Mouse (Mus musculus) forebrain, postnatal 0 days (tissue): ENCODE results near the gene Fcna. TPM values are rescaled to one million over a fixed set of nuclear protein-coding genes. Genes with fewer than 3 reads are reported as not detected.

ENCODE experiments used
- ATAC-seq: fragments of 200-750 bp; cut with Nextera tagmentation; 2 replicates; pipeline ENCODE4 v1.8.0; 2017; ENCODE audit warnings: mild to moderate bottlenecking, moderate library complexity
- DNase-seq: peaks from one replicate; pipeline ENCODE4 v3.0.0-alpha.2; 2015
- H3K27ac ChIP-seq: fragments of 300-500 bp; sonication (generic); 2 replicates; pipeline ENCODE4 v1.5.1; 2014; ENCODE audit warnings: low read depth, mild to moderate bottlenecking, antibody characterized with exemption, low read length, moderate library complexity, mixed read lengths
- H3K27me3 ChIP-seq: fragments of 300-500 bp; sonication (generic); 2 replicates; pipeline ENCODE4 v1.6.1; 2014; ENCODE audit warnings: mild to moderate bottlenecking, low read length, mixed read lengths; ENCODE audit not compliant: insufficient read depth
- H3K36me3 ChIP-seq: fragments of 300-500 bp; sonication (generic); 2 replicates; pipeline ENCODE4 v1.6.1; 2014; ENCODE audit warnings: mild to moderate bottlenecking, moderate library complexity; ENCODE audit not compliant: insufficient read depth
- H3K4me1 ChIP-seq: fragments of 300-500 bp; sonication (generic); 2 replicates; pipeline ENCODE4 v1.6.1; 2014; ENCODE audit warnings: antibody characterized with exemption; ENCODE audit not compliant: insufficient read depth
- H3K4me2 ChIP-seq: fragments of 300-500 bp; sonication (generic); 2 replicates; pipeline ENCODE4 v1.6.1; 2014; ENCODE audit warnings: low read depth, mild to moderate bottlenecking, moderate library complexity
- H3K4me3 ChIP-seq: fragments of 300-500 bp; sonication (generic); 2 replicates; pipeline ENCODE4 v1.5.1; 2014; ENCODE audit warnings: low read depth, low read length, mixed read lengths
- H3K9ac ChIP-seq: fragments of 300-500 bp; sonication (generic); 2 replicates; pipeline ENCODE4 v1.6.1; 2014; ENCODE audit warnings: mild to moderate bottlenecking
- H3K9me3 ChIP-seq: fragments of 300-500 bp; sonication (generic); 2 replicates; pipeline ENCODE4 v1.6.1; 2016; ENCODE audit warnings: low read length
- CTCF ChIP-seq: sonication (generic); IDR thresholded peaks from 2 replicates; pipeline ENCODE4 v1.5.1; 2016; ENCODE audit warnings: antibody characterized with exemption, control low read depth, low read depth
- WGBS: fragments of 180-500 bp; shearing (Covaris S2); extraction: QIAGEN DNeasy Blood & Tissue Kit; methylation state at CpG from one replicate; pipeline ENCODE4 v1.1.7; 2014; 5-methylcytosine and 5-hydroxymethylcytosine counted together
- polyA plus RNA-seq: library from polyadenylated mRNA; unstranded; fragments of >200 nt; fragmentation: Nextera tagmentation; extraction: Ambion mirVana; gene quantifications from 2 replicates; pipeline ENCODE4 v1.2.1, GENCODE M21; 2015
- total RNA-seq: library from RNA; depleted of rRNA; stranded (reverse); fragments of >200 nt; gene quantifications from 2 replicates; pipeline ENCODE4 v1.2.3, GENCODE M21; 2014

The Fcna gene
- total and polyA plus RNA-seq, 2 experiments from 2014 or later: 3.3 to 5.2 TPM

- Histone ChIP-seq H3K4me2 (peak overlapping the region; percentile 59), H3K36me3 (no peaks in the 10 kb centered on the region), H3K27me3 (no peaks in the 10 kb centered on the region), H3K27ac (peak overlapping the region; percentile 91), H3K9me3 (no peaks in the 10 kb centered on the region), H3K9ac (peak overlapping the region; percentile 69; the same call in 1 of the 2 replicates), H3K4me1 (peaks cover 16% of the 10 kb centered on the region; the same call in 1 of the 2 replicates), H3K4me3 (peak overlapping the region; percentile 66)
- no peak for ATAC-seq
- no peak for TF ChIP-seq CTCF
- DNase-seq: no peak
- 71% methylated on average over 10 of the region's 10 CpGs for WGBS
Observed at GRCm38 (mm10) chr2:25608671-25609070, 19.2 kb downstream of the Fcna start.

GRCm38 (mm10) chr2:25607761-25608622 lies 19.8 kb downstream of the Fcna start, which contains the start of gene Rabl6:
Gene Rabl6, minus strand, starts transcription at chr2:25608521.
- Histone ChIP-seq H3K27ac (peak within 1 kb of the TSS; percentile 91), H3K9me3 (no peaks in the 10 kb centered on the region)
- TF ChIP-seq CTCF: no peak

GRCm38 (mm10) chr2:25602526-25602925 lies 25.3 kb downstream of the Fcna start:
- no peak for ATAC-seq
- H3K4me2 ChIP-seq: no peak overlapping the region
- 92% methylated on average over 5 of the region's 5 CpGs for WGBS
- peaks cover 52% of the 10 kb centered on the region for H3K36me3 ChIP-seq
- no peak for TF ChIP-seq CTCF
- H3K9ac ChIP-seq: no peak overlapping the region
- H3K27ac ChIP-seq: no peak overlapping the region
- no peaks in the 10 kb centered on the region for H3K9me3 ChIP-seq
- no peak overlapping the region for H3K4me3 ChIP-seq
- peaks cover 6% of the 10 kb centered on the region; the same call in 1 of the 2 replicates for H3K4me1 ChIP-seq
- no peaks in the 10 kb centered on the region for H3K27me3 ChIP-seq
- no peak for DNase-seq

More at GRCm38 (mm10) chr2:25607761-25608622, 19.8 kb downstream of the Fcna start, which contains the start of gene Rabl6:
- no peaks in the 10 kb centered on the region for H3K36me3 ChIP-seq
- H3K4me3 ChIP-seq: peak within 1 kb of the TSS; percentile 66
- peaks cover 16% of the 10 kb centered on the region; the same call in 1 of the 2 replicates for H3K4me1 ChIP-seq
- WGBS: 1% methylated on average over 80 of the region's 80 CpGs
- ATAC-seq: peak; percentile 96
- peak within 1 kb of the TSS; percentile 69 for H3K9ac ChIP-seq
- H3K4me2 ChIP-seq: peak within 1 kb of the TSS; percentile 59
- DNase-seq: peak; percentile 97
- H3K27me3 ChIP-seq: no peaks in the 10 kb centered on the region

- no peaks in the 10 kb centered on the region for H3K9me3 ChIP-seq
- peaks cover 76% of the 10 kb centered on the region for H3K36me3 ChIP-seq
- DNase-seq (no peak), ATAC-seq (no peak)
- no peak overlapping the region for H3K4me2 ChIP-seq
- no peak overlapping the region for H3K4me3 ChIP-seq
- TF ChIP-seq CTCF: no peak
- H3K9ac ChIP-seq: no peak overlapping the region
- no peaks in the 10 kb centered on the region for H3K4me1 ChIP-seq
- 72% methylated on average over 2 of the region's 2 CpGs for WGBS
- H3K27ac ChIP-seq: no peak overlapping the region
- no peaks in the 10 kb centered on the region for H3K27me3 ChIP-seq
Observed at GRCm38 (mm10) chr2:25600037-25600436, 27.8 kb downstream of the Fcna start.

GRCm38 (mm10) chr2:25598749-25599148 lies 29.1 kb downstream of the Fcna start:
- Histone ChIP-seq H3K27ac (no peak overlapping the region), H3K4me3 (no peak overlapping the region), H3K4me1 (no peaks in the 10 kb centered on the region), H3K9me3 (no peaks in the 10 kb centered on the region), H3K4me2 (no peak overlapping the region), H3K9ac (no peak overlapping the region), H3K27me3 (no peaks in the 10 kb centered on the region), H3K36me3 (peaks cover 83% of the 10 kb centered on the region)
- 97% methylated on average over 1 of the region's 1 CpGs for WGBS
- TF ChIP-seq CTCF: no peak
- no peak for ATAC-seq
- DNase-seq: no peak

GRCm38 (mm10) chr2:25596765-25597510 lies 30.9 kb downstream of the Fcna start:
- 97% methylated on average over 5 of the region's 5 CpGs for WGBS
- H3K27ac ChIP-seq: no peak overlapping the region

More at GRCm38 (mm10) chr2:25596765-25597510, 30.9 kb downstream of the Fcna start:
- no peak for TF ChIP-seq CTCF
- no peaks in the 10 kb centered on the region for H3K9me3 ChIP-seq
- H3K4me2 ChIP-seq: no peak overlapping the region
- H3K4me1 ChIP-seq: no peaks in the 10 kb centered on the region
- H3K9ac ChIP-seq: no peak overlapping the region
- peaks cover 90% of the 10 kb centered on the region for H3K36me3 ChIP-seq
- no peak for ATAC-seq
- H3K4me3 ChIP-seq: no peak overlapping the region
- H3K27me3 ChIP-seq: no peaks in the 10 kb centered on the region
- DNase-seq: no peak
